Mouse (Mus musculus): Measurements from ENCODE around the gene Kif12. TPM values are rescaled to one million over a fixed set of nuclear protein-coding genes. Genes with fewer than 3 reads are reported as not detected.

Kif12 gene
- polyA plus RNA-seq, 1 experiment from 2014 or later: not detected

DNA sequence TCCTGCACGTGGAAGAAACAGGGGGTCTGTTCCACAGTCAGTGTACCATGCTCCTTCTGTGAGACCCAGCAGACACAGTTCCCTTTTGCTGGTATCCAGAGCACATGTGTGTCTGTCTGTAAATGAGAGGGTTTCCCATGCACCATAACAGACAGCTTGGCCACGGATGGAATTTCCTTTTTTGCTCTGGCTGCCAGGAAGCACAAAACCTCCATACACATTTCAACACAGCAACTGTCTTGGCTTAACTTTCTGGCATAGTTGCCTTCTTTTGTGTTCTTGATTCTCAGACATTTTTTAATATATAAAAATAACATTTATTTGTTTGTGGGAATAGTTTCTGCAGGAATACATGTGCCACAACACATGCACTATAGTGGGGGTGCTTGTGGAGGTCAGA is 16.3 kb downstream of the Kif12 start:
- Histone ChIP-seq H3K9ac (no peak overlapping the region), H3K27me3 (no peaks in the 10 kb centered on the region), H3K9me3 (no peaks in the 10 kb centered on the region), H3K4me1 (replicated peaks) (no peaks in the 10 kb centered on the region), H3K36me3 (no peaks in the 10 kb centered on the region), H3K4me2 (no peak overlapping the region), H3K27ac (replicated peaks) (no peak overlapping the region), H3K4me3 (no peak overlapping the region)
- 60% methylated on average over 2 of the region's 2 CpGs for WGBS
- no peak for ATAC-seq (ENCODE audit: low read depth)

DNA sequence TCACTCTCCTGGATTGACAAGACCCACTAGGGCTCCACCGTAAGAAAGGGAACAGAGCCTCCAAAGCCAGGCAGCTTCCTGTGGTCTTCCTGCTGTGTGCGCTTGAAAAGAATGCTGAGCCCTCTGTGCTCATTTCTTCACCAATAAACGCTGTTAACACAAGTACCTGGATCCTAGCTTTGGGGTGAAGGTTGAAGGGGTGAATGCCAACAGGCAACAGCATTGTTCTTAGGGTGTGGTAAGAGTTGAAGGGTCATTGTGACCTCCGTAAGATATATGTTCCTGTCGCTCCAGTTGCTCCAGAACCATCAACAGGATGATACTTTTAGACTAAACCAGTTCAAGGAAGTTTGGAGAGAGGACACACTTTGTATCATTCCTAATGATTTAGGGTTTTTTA is 17.2 kb downstream of the Kif12 start, which contains the start of gene Ambp:
TSS of gene Ambp (minus strand) at position 101 of the 400 bp plus-strand sequence.
- 66% methylated on average over 5 of the region's 5 CpGs for WGBS
- ATAC-seq (ENCODE audit: low read depth): no peak
- H3K9me3 ChIP-seq: no peaks in the 10 kb centered on the region
- no peak within 1 kb of the TSS for H3K9ac ChIP-seq
- no peak within 1 kb of the TSS for H3K4me3 ChIP-seq
- H3K36me3 ChIP-seq: no peaks in the 10 kb centered on the region
- no peak within 1 kb of the TSS for H3K4me2 ChIP-seq
- no peak within 1 kb of the TSS for H3K27ac ChIP-seq (replicated peaks)
- no peaks in the 10 kb centered on the region for H3K27me3 ChIP-seq
- no peaks in the 10 kb centered on the region for H3K4me1 ChIP-seq (replicated peaks)

DNA sequence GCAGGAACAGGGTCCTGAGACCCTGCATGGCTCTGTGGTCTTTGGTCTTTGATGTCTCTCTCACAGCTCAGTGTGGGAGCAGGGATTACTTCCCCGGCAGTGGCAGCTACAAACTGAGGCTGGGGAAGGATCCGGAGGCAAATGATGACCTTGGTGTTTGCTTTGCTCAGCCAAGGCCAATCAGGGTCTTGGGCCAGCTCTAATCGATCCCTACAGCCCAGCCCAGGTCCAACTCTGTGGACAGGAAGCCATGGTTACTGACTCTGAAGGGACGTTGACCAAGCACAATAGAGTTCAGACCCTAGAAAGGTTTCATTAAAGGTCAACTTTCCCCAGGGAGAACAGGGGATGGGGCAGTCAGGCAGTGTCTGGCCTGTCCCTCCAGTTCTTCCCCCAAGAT is 17.9 kb downstream of the Kif12 start:
- Histone ChIP-seq H3K4me1 (replicated peaks) (no peaks in the 10 kb centered on the region), H3K27me3 (no peaks in the 10 kb centered on the region), H3K9ac (no peak overlapping the region), H3K4me3 (no peak overlapping the region), H3K36me3 (no peaks in the 10 kb centered on the region), H3K9me3 (no peaks in the 10 kb centered on the region), H3K4me2 (no peak overlapping the region), H3K27ac (replicated peaks) (no peak overlapping the region)
- no peak for ATAC-seq (ENCODE audit: low read depth)
- 65% methylated on average over 4 of the region's 4 CpGs for WGBS

DNA sequence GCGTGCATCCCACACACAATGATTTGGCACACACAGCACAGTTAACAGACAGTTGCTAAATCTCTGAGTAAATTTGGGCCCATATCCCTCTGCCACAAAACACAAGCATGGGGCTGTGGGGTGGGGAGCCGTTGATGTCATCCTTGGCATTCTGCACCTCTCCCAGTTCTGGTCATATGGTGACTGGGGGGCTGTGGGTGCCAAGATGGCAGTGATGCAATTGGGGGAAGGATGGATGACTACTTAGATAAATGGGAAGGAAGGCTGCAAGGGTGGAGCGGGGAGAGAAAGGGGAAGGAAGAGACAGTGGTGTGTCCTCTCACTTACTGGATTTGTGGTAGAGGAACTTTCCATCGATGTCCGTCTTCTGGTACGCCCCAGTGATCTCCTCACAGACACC is 20.8 kb downstream of the Kif12 start:
- 91% methylated on average over 6 of the region's 6 CpGs for WGBS
- no peaks in the 10 kb centered on the region for H3K4me1 ChIP-seq (replicated peaks)
- no peak overlapping the region for H3K4me2 ChIP-seq

DNA sequence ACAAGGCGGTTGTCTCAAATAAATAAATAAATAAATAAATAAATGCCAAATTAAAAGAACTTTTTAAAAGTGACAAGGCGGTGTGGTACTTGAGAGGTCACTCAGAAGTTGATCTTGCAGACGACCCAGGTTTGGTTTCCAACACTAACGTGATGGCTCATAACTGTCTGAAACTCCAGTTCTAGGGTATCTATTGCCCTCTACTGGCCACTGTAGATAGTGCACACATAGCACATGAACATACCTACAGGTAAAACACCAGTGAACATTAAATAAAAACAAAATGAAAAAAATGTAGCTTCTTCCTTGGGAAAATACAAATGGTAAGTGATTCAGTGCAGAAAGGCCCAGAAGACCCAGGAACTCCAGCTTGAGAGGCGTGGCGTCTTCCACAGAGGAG is 24.7 kb downstream of the Kif12 start:
- Histone ChIP-seq H3K27me3 (no peaks in the 10 kb centered on the region), H3K4me2 (no peak overlapping the region), H3K9ac (no peak overlapping the region), H3K4me3 (no peak overlapping the region), H3K4me1 (replicated peaks) (no peaks in the 10 kb centered on the region), H3K9me3 (no peaks in the 10 kb centered on the region; the same call in 1 of the 2 replicates), H3K36me3 (no peaks in the 10 kb centered on the region), H3K27ac (replicated peaks) (no peak overlapping the region)
- ATAC-seq (ENCODE audit: low read depth): no peak
- 93% methylated on average over 6 of the region's 6 CpGs for WGBS

More for the DNA sequence above, 20.8 kb downstream of the Kif12 start:
- no peaks in the 10 kb centered on the region for H3K36me3 ChIP-seq
- H3K27me3 ChIP-seq: no peaks in the 10 kb centered on the region
- no peaks in the 10 kb centered on the region; the same call in 1 of the 2 replicates for H3K9me3 ChIP-seq
- ATAC-seq (ENCODE audit: low read depth): no peak; the same call in 1 of the 2 replicates
- no peak overlapping the region for H3K9ac ChIP-seq
- H3K27ac ChIP-seq (replicated peaks): no peak overlapping the region
- H3K4me3 ChIP-seq: no peak overlapping the region

DNA sequence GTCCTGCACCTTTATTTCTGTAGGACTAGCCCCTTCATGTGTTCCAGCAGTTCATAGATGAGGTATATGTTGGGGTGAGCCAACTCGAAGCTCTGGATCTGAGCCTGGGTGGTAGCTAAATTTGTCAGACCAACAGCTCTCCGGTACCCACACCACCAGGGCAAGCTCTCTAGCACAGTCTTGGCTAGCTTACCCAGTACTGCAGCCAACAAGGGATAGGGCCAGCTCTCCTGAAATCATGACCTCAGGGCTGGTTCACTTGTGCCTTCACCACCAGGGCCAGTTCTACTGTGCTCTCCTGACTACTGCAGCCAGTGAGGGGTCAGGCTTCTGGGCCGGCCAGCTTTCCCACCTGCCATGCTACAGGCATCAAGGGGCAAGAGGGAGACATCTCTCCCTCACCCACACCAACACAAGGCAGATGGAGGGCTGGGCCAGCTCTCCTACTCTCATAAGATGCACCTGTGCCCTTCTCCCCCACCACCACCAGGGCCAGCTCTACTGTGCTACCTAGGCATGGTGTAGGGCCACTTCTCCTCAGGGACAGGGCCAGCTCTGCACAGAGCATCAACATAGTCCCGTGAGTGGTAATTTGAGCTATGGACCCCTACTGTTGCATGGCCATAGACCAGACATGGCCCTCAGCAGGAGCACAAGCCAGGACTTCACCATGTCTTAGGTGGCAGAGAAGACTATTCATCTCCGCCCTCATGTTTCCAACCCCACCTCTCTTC is 41.9 kb downstream of the Kif12 start:
- Histone ChIP-seq H3K4me1 (replicated peaks) (no peaks in the 10 kb centered on the region), H3K4me2 (no peak overlapping the region), H3K27ac (replicated peaks) (no peak overlapping the region), H3K9me3 (no peaks in the 10 kb centered on the region), H3K4me3 (no peak overlapping the region), H3K9ac (no peak overlapping the region), H3K36me3 (peaks cover 50% of the 10 kb centered on the region), H3K27me3 (no peaks in the 10 kb centered on the region)
- no peak; the same call in 1 of the 2 replicates for ATAC-seq (ENCODE audit: low read depth)
- WGBS: 88% methylated on average over 5 of the region's 5 CpGs

DNA sequence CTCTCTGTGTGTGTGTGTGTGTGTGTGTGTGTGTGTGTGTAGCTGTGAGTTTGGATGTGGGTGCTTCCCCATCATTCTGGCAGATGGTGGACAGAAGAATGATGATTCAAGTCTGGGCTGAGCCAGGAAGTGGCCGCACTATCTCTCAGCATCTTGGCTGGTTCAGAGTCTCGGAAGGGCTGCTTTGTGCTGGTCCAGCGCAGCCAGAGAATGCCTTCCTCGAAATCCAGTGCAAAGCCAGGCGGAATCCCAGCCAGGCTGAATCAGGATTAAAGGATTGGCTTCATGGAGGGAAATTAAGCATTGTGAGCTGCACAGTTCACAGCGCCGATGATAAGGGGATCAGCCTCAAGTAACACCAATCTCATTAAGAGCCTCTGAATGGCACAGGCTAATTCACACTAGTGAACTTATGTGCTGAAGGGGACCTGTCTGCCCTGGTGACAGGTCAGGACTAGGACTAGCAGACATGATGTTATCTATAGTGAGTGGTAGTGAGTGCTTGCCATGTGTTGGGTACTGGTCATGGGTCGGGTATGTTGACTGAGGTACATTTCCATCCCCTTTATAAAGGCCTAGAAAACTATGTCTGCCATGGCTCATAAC is 47.0 kb downstream of the Kif12 start:
- H3K9ac ChIP-seq: no peak overlapping the region
- ATAC-seq (ENCODE audit: low read depth): no peak
- H3K9me3 ChIP-seq: no peaks in the 10 kb centered on the region
- no peaks in the 10 kb centered on the region for H3K4me1 ChIP-seq (replicated peaks)
- peaks cover 32% of the 10 kb centered on the region for H3K36me3 ChIP-seq
- 88% methylated on average over 8 of the region's 8 CpGs for WGBS
- no peaks in the 10 kb centered on the region for H3K27me3 ChIP-seq
- no peak overlapping the region for H3K4me2 ChIP-seq
- H3K27ac ChIP-seq (replicated peaks): no peak overlapping the region
- H3K4me3 ChIP-seq: no peak overlapping the region

DNA sequence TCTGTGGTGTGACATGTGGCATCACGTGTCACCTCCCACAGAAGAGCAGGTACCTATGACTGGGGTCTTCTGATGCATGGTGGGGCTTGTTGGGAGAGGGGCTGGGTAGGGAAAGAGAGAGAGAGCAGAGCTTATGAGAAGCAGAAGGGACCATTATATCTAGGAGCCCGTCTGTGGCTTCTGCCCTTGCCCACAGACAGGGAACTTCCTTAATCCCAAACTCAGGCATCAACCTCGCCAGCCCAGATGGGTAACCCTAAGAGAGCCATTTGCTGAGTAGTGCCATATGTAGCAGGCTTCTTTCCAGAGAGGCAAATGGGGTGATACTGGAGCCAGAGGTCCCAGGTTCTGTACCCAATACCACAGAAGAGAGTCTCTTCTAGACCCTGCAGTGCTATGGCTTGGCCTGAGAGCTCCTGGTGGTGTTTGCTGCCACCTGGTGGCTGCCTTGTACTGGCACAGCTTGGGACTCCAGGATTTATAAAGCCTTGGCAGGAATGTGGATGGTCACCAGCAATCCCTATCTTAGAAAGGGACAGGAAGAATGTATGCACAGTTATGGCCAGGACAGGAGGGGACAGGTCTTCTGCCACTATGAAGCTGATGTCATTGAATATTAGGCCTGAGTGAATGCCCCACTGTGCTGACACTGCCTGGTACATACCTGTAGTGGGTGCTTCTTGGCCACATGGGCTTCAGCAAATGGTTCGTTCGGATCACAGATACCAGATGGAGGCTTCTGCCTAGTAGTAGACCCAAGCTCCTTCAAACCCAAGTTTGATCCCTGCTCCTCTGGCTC is 53.1 kb downstream of the Kif12 start:
- Histone ChIP-seq H3K4me2 (no peak overlapping the region), H3K9me3 (no peaks in the 10 kb centered on the region), H3K36me3 (peaks cover 59% of the 10 kb centered on the region), H3K9ac (no peak overlapping the region), H3K4me1 (replicated peaks) (no peaks in the 10 kb centered on the region), H3K27me3 (no peaks in the 10 kb centered on the region), H3K4me3 (no peak overlapping the region), H3K27ac (replicated peaks) (no peak overlapping the region)
- peak; percentile 90 for ATAC-seq (ENCODE audit: low read depth)
- WGBS: 90% methylated on average over 5 of the region's 5 CpGs

Other genes starting within 250 kb of the Kif12 start
- 40.8 and 40.9 TPM in 2 replicates for gene Zfp618, start 206.6 kb downstream of the Kif12 start, polyA plus RNA-seq (2015; fragmentation: Nextera tagmentation; extraction: Ambion mirVana)
- 0.23 and 0.66 TPM in 2 replicates for gene Ambp, start 17.3 kb downstream of the Kif12 start, polyA plus RNA-seq (2015; fragmentation: Nextera tagmentation; extraction: Ambion mirVana)
- gene Col27a1, start 41.9 kb upstream of the Kif12 start, polyA plus RNA-seq (2015; fragmentation: Nextera tagmentation; extraction: Ambion mirVana): 3.0 and 4.6 TPM in 2 replicates
- not detected in 2 replicates for gene Orm1, start 172.4 kb upstream of the Kif12 start, polyA plus RNA-seq (2015; fragmentation: Nextera tagmentation; extraction: Ambion mirVana)
- not detected in 2 replicates for gene Orm3, start 184.0 kb upstream of the Kif12 start, polyA plus RNA-seq (2015; fragmentation: Nextera tagmentation; extraction: Ambion mirVana)
- not detected in 2 replicates for gene Orm2, start 190.3 kb upstream of the Kif12 start, polyA plus RNA-seq (2015; fragmentation: Nextera tagmentation; extraction: Ambion mirVana)
- gene Akna, start 231.2 kb upstream of the Kif12 start, polyA plus RNA-seq (2015; fragmentation: Nextera tagmentation; extraction: Ambion mirVana): 4.4 and 4.8 TPM in 2 replicates